Mouse (Mus musculus) adrenal gland, postnatal 36 days (tissue): ENCODE measurements at regions not wholly inside any gene's neighbourhood (a gene's known extent, or its start where the extent isn't known, plus 50 kb on each side); places are given as distances from the start of the nearest gene placed in this dataset.
A peak's percentile ranks its signal among the peaks of the same experiment; 100 is the strongest.

ENCODE experiments used
- DNase-seq, 2 experiments: peaks; one replicate each; pipeline ENCODE4 v3.0.0; 2021; ENCODE audit warnings: mixed read lengths in 1 of 2

DNA sequence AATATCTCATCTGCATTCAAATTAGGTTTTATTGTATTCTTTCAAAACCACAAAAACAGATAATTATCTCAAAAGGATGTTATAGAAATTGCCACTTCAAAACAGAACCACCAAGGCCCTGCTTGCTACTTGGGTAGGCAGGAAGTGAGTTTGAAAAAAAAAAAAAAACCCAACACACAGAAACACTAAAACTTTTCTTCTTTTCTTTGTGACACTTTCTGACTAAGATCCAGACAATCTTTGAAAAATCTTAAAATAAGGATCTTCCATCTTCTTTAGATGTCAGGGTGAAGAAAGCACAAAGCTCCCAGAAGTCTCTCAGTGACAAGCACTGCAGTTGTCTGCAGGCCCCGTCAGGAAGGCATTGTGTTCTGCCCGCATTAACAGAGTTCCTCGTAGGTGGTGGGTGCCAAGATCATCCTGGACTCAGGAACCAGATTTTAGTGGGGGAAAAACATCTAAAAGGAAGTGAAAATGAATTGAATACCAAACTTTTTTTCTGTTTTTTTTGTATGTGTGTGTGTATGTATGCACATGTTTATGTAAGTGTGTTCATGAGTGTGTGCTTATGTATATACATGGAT is 154.0 kb downstream of the Dusp6 start:
- DNase-seq = no peak

DNA sequence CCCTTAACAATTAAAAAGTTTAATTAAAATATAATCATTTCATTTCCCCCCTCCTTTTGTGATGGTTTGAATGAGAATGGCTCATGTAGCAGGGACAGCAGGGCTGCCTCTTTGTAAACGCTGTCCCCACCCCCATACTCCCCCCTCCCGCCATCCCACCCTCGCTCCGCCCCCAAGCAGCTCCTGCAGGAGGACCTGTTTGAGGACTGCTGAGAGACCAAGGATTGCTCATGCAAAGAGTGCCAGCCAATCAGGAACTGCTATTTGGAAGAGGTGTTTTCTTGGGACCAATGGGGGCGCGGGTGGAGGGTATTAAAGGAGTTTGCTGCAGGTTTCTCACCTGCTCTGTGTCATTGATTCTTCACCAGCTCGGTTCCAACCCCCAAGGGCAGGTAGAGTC is 154.6 kb downstream of the Dusp6 start:
- no peak for DNase-seq

DNA sequence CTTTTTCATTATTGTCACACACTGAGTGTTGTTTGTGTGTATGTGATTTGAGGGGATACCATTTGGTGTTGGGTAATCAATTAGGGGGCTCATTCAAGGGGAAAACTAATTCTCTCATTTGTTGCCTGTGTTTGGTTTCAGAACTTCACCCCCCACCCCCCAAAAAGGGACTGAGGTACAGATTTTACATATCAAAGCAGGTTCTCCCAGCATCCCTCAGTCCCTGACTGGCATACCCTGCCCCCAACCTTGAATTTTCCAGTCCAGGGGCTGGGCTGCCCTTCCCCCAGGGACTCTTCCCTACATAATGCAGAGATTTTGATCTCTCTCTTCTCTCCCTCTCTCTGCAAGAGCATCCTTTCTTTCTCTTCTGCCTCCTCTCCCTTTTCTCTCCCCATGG is 155.5 kb downstream of the Dusp6 start:
- DNase-seq = no peak

DNA sequence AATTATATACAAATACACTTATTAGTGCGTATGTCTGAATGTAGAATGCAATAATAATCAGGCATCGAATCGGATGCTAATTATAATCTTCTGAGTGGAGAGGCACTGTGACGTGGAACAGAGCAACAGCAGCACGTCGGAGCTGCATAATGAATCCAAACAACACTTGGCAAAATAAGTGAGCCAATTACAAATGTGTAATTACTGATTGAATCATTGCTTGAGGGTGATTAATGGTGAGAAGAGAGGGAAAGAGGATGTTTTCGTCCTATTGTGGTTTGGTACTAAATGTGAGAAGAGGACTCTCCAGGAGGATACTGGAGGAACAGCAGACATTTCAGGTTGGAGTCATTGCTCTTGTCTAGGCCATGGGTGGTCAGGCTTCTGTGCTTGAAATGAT is 156.5 kb downstream of the Dusp6 start:
- no peak for DNase-seq

DNA sequence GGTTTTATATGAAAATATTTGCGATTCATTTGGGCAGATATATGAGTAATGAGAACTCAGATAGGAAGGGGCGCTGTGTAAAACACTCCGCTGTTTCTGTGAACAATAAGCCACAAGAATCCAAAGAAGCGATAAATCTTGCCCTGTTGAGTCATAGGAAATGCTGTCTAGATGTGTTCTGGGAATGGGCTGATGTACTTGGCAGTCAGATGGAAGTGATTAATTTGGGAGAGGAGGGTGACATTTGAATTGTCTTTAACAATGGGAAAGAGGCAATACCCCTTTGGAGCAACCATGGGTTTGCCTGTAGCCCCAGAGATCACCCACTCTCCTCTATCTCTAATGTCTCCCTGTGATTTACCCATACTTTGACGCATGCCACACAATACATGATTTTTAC is 160.4 kb downstream of the Dusp6 start:
- DNase-seq = peak in 1 of 2 experiments; percentile 19

DNA sequence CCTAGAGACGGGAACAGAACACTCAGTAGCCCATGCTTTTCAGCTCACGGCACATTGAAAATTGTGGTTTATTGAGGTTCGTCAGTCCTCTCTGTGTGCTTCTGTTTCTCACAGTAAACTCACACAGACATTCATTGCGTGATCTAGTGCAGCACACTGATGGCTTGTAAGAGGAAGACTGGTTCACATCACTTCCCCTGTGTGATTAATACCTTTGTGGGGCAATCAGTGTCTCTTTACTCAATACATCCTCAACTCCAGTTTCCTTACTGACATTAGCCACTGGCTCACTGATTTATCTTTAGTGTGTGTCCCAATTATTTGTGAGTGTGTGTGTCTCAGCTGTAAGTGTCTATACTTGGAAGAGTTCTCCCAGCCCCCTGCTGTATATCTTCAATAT is 162.2 kb downstream of the Dusp6 start:
- DNase-seq = no peak

DNA sequence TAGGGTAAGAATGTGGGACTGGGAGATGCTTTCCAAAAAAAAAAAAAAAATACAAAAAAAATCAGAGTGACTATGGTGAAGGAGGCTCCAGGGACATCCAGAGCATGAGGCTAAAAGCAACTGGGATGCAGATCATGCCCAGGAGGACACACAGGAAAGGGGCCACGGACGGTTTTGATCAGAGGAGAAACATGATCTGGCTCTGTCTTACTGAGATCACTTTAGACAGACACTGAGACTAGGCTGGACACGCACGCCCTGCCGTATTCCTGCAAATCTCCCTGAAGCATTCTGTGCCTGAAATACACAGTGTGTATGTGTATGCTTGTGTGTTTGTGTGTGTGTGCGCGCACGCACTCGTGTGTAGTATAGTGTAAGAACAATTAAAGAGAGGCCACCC is 167.1 kb downstream of the Dusp6 start:
- DNase-seq = no peak

DNA sequence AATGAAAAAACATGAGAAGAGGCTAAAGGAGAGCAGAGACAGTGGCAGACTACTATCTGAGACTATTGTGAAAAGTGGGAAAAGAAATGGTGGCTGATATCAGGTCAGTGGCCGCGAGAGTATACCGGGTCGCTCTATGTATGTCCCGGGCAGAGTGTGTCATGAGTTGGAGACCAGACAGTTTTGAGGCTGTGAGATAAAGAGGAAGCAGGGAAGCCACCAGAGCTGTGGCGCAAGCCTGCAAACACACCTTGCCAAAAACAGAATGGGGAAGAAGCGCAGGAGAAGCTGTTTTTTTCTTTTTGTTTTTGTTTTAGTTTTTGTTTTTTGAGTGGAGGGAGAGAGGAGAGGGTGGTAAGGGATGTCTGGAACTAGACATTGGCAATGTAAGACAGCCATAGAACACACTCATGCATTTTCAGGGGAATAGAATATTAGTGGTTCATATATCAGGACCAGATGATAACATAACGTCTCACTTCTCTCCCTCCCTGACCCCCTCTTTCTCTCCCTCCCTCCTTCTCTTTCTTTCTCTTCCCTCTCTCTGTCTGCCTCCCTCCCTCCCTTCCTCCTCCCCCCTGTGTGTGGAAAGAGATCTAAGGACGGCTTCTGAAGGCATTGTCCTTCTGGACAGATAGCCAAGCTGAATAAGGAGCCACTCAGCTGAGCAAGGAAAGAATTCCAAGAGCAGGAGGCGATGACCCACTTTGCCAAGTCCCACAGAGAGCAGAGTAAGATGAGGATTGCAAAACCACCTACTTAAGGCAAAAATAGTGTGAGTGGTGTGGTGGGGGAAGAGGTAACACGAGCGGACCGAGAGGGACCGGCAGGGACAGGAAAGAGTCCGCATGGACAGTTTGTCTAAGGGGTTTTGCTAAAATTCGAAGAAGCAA is 167.9 kb downstream of the Dusp6 start:
- no peak for DNase-seq

DNA sequence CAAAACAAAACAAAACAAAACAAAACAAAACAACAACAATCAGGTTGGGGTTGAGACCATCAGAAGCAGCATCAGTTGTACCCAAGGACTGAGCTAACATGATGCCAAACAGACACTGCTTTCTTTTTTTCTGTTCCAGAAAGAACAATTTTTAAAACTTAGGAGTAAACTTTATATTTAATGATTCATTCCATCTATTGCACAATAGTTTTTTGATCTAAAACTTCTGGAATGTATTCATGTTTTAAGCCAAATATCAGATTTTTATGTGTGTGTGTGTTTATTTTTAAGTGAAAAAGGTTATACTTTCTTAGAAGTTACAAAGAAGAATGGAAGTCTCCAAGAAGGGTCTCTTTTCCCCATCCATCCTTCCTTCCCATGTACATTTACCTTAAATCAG is 174.0 kb downstream of the Dusp6 start:
- no peak for DNase-seq

DNA sequence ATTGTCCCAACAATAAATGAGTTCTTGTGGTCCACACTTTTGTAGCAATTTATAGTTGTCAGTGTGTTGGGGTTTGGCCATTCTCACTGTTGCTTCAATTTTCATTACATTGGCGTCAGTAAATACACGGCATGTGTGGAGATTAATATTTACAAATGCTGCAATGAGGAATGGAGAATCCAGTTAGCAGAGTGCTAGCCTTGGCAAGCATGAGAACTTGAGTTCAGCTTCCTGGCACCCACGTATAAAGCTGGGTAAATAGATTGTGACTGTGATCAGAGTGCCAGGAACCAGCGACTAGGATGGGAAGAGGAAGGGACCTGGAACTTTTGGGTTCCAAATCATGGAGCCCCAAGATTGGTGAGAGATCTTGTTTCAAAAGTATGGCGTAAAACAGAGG is 177.1 kb downstream of the Dusp6 start:
- DNase-seq = no peak

DNA sequence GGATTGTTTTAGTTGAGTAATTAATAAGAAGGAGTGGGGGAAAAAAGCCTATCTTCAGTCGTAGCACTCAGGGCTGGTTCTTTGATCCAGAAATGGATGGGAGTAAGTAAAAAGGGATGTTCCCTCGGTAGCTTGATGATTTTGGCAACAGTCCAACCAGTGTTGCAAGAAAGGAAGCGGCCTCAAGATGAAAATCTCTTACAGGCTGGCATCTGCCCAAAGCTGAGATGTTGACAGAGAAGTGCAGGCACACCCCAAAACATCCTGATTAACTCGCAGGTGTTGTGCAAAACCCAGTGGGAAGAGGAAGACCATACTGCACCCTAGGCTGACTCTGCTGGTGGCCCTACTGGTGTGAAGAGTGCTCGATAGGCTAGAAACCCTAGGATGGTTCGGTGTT is 178.0 kb downstream of the Dusp6 start:
- peak; percentile 77 to 83 for DNase-seq

DNA sequence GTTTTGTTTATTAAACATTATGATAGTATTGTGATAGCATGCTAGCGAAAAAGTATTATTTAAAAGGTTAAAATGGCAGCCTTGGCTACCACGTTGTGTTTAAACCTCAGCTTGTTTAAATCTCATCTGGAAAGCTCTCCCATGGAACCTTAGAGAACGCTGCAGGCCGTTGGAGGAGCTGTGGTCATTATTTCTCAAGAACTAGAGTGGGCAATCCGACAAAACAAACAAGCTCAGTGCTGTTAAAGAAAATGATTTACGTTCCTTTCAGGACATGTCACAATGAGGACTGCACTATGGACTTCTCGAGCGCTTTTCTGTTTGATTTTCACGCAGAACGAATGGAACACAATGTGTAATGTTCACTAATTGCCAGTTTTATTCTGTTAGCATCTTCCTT is 178.9 kb downstream of the Dusp6 start:
- no peak for DNase-seq

DNA sequence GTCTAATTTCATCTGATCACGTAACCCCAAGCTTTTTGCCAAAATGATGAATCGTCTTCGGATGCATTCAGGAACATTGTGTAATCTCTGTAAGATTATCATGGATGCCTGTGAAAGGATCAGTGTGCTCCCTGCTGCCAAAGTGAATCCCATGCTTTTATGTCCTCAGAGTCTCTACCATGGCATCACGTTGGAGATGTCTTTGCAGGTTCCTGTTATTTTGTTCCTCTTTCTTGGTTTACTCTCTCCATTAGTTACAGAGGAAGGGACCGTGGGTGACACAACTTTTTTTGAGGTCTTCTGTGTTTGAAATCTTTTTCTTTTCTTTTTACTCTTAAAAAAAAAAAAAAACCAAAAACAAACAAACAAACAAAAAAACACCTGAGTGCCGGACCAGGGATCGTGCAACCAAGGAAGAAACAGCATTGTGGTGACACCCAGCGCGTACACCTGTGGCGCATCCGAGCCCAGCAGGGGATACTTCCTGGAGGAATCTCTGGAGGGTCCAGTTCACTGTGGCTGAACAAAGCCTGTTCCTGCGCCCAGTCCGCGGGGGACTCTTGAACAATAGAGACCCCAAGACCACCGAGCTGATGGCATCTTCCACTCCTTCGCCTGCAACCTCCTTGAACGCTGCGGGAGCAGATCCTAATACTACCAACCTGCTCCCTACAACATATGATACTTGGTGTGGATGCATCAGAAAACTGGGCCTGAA is 180.6 kb downstream of the Dusp6 start:
- no peak for DNase-seq

DNA sequence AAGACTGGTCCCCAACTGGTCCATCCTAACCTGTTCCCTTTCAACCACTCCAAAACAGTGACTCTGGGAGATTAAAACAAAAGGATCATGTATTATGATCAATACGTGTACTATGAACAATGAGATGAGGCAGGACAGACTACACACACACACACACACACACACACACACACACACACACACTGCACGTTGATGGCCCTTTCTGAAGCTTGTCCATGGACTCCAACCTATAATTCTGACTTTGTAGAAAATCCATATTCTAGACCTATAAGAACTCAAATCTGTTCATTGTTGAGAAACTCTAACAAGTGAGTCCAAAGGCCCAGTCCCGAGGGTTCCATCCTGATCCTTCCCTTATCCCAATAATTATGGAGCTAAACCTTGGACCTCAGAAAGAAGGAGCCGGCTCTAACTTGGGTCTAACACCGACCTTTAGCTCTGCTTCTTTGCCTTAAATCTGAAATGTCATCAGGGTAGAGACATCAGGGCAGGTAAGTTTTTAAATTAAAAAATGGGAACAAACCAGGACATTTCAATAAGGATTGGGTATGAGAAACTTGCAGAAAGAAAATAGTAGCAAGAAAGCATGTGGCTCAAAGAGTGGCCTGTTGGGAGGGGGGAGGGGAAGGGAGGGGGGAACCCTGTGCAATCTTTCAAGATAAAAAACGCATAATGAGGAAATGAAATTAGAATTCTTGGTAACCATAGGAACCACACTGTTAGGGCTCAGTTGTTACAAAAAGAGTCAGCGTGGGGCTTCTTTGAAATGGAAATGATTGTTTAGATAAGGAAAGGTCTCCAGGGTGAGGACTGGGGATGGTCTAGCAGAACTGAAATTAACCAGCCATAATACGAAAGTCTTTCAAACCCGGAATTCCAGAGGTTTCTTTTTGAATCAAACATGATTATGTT is 187.9 kb downstream of the Dusp6 start:
- DNase-seq = no peak

DNA sequence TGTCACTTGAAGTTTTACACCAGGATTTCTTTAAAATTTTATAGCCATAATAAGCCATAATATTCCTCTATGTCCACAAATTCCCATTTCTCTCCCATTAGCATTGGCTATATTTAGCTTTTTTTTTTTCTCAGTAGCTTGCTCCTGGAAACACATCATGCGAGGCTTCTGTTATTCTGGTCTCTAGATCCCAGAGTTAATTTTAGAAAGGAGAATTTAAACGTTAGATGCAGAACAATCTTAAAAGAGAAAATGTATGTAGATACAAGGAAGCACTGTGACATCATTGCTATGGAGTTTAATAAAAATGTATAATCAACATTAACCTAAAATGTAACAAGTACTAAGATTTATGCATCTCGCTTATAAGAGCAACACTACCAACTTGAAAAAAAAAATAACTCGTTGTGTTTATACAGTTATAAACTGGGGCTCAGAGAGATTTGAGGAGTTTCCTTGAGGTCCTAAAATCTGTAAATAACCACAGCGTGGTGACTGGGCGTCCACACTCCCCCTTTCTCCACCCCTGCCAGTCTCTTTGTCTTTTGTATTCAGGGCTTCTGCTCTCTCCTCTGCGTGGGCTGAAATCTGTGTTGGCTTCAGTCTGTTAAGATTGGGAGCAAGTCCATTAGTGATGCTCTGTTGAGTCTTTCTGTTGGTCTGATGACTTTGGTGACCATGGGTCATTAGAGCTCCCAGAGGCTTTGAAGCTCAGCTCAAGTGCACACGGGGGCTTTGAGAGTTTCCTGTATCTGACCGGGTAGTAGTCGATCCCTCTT is 188.8 kb downstream of the Dusp6 start:
- DNase-seq = no peak

DNA sequence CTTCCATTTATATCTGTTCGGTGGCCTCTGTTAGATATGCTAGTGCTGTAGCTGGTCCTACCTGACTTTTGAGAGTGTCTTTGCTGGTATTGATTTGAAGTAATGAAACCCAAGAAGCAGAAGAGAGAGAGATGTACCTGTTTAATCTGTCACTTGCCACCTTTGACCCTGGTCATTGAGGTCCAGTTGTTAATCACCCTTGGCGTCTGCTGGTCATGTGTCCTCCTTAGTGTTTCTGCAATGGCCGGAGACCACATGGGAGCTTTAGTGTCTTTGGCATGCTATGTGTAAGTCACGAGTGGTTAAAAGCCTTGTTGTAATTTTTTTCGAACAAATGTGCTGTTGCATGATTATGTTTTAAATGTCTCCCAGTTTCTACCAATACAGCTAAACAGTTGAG is 193.1 kb downstream of the Dusp6 start:
- DNase-seq = no peak

DNA sequence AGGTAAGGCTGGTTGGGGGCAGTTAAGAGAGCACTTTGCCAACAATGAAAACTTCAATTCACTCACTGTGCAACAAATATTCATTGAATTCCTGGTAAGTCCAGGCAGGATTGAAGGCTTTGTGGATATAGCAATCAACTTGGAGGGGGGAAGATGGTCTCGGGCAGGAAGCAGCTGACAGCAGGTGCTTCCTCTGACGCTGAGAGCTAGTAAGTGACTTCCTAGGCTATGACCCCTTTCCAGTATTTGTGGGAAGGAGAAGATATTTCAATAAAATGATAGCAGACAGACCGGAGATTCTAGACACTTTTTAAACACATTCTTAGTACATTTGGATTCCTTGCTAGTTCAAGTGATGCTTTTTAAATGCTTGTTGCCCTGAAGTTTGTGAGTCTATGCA is 195.0 kb downstream of the Dusp6 start:
- DNase-seq = peak; percentile 30 to 52

DNA sequence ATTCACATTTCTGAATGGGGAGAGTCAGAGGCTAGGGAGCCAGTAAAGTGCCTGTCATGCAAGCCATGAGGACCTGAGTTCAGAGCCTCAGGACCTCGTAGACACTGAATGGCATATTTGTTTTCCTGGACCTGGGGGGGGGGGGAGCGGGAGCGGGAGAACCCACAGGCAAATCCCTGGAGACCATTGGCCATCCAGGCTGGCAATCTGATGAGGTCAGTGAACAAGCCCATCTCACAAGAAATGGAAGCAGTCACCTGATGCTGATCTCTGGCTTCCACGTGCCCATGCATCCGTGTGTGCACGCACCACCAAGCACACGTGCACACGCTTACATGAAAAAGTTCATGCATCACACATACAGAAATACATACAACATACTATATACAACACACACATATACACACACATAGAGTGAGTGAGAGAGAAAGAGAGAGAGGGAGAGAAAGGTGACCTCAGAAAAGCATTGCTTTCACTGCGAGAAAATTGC is 196.2 kb downstream of the Dusp6 start:
- DNase-seq = no peak

DNA sequence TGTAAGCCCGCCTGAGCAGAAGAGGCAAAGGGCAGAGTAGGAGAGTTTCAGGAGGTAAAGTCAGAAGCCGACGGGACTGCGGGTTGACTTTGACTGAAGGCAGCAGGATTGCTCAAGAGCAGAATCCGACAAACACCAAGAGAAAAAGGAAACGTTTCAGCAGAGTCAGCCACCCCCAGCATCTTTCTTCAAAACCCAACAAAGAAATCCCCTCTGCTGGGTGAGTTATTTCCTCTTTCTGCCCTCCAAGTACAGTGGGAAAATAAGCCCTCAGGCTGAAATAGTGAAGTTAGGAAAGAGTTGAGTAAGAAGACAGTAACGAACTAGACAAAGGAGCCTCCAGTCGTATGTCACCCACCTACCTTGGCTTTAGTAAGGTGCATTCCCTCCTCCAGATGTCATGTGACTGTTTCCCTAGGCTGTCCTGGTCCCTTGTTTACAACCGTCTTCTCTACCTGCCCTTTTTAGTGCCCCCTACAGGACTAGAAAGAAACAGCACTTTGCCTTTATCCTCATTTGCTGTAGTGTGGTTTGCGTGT is 196.9 kb downstream of the Dusp6 start:
- peak; percentile 21 to 53 for DNase-seq

DNA sequence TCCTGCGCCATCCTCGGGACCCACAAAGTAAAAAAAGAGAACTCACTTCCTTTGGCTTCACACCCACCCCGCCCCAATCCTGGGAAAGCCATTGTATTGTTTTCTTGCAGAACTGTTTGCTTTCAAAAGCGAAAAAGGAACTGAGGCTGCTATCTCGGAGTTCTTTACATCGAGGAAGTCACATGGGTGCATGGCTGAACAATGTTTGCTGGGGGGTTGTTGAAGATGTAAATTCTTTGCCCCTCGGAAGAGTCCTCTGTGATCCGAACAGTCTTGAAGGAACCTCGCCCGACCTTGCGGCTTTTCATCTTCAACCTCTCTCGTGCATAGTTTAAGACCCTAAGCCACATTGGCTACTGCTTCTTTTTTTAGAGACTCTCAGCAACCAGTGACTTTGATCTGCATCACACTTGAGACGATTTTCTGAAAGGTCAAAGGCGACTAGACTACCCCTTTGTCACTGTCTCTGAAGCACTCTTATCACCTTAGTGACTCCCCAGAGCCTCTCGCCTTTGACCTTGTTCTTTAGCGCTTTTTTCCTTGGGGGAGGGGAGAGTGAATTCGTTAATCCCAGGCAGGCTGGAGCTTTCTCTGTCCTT is 197.9 kb downstream of the Dusp6 start:
- DNase-seq = peak; percentile 14 to 46
